Mouse (Mus musculus) liver, postnatal 0 days (tissue): ENCODE data around the gene Pde3a. TPM values are rescaled to one million over a fixed set of nuclear protein-coding genes. Genes with fewer than 3 reads are reported as not detected.

Source experiments
- ATAC-seq: fragments of 200-750 bp; cut with Nextera tagmentation; 2 replicates; pipeline ENCODE4 v1.8.0; 2017; ENCODE audit warnings: mild to moderate bottlenecking, moderate library complexity
- DNase-seq: peaks from one replicate; pipeline ENCODE4 v3.0.0-alpha.2; 2016
- H3K27ac ChIP-seq: fragments of 300-500 bp; sonication (generic); 2 replicates; pipeline ENCODE4 v1.5.1; 2014; ENCODE audit warnings: antibody characterized with exemption, moderate library complexity, mild to moderate bottlenecking, low read depth
- H3K27me3 ChIP-seq: fragments of 300-500 bp; sonication (generic); 2 replicates; pipeline ENCODE4 v1.6.1; 2014; ENCODE audit warnings: low read length, control low read depth, mixed read lengths; ENCODE audit not compliant: insufficient read depth
- H3K36me3 ChIP-seq: fragments of 300-500 bp; sonication (generic); replicated peaks from 2 replicates; pipeline ENCODE4 v1.6.1; 2014; ENCODE audit warnings: mild to moderate bottlenecking, control low read depth, low read length, moderate library complexity, mixed read lengths; ENCODE audit not compliant: insufficient read depth
- H3K4me1 ChIP-seq: fragments of 300-500 bp; sonication (generic); 2 replicates; pipeline ENCODE4 v1.6.1; 2014; ENCODE audit warnings: antibody characterized with exemption, mild to moderate bottlenecking, control low read depth; ENCODE audit not compliant: insufficient read depth
- H3K4me2 ChIP-seq: fragments of 300-500 bp; sonication (generic); 2 replicates; pipeline ENCODE4 v1.6.1; 2014; ENCODE audit warnings: low read depth, mild to moderate bottlenecking, low read length, moderate library complexity, mixed read lengths
- H3K4me3 ChIP-seq: fragments of 300-500 bp; sonication (generic); 2 replicates; pipeline ENCODE4 v1.5.1; 2014; ENCODE audit warnings: low read depth, low read length
- H3K9ac ChIP-seq: fragments of 300-500 bp; sonication (generic); replicated peaks from 2 replicates; pipeline ENCODE4 v1.6.1; 2014; ENCODE audit warnings: mild to moderate bottlenecking, moderate library complexity
- H3K9me3 ChIP-seq: fragments of 300-500 bp; sonication (generic); 2 replicates; pipeline ENCODE4 v1.6.1; 2016; ENCODE audit warnings: mild to moderate bottlenecking, control low read depth, low read length, mixed read lengths
- CTCF ChIP-seq: sonication (generic); IDR thresholded peaks from 2 replicates; pipeline ENCODE4 v1.5.1; 2016; ENCODE audit warnings: antibody characterized with exemption, low read depth
- EP300 ChIP-seq: IDR thresholded peaks from 2 replicates; pipeline ENCODE4 v1.6.1; 2016; ENCODE audit warnings: antibody characterized with exemption, low read depth, mild to moderate bottlenecking
- WGBS: fragments of 180-500 bp; shearing (Covaris S2); extraction: QIAGEN DNeasy Blood & Tissue Kit; methylation state at CpG from one replicate; pipeline ENCODE4 v1.1.7; 2014; ENCODE audit not compliant: insufficient replicate concordance; 5-methylcytosine and 5-hydroxymethylcytosine counted together
- polyA plus RNA-seq: library from polyadenylated mRNA; unstranded; fragments of >200 nt; fragmentation: Nextera tagmentation; extraction: Ambion mirVana; gene quantifications from 2 replicates; pipeline ENCODE4 v1.2.1, GENCODE M21; 2015

Pde3a gene
- polyA plus RNA-seq, 1 experiment from 2014 or later, result 1.3 TPM

- DNase-seq (no peak), ATAC-seq (no peak)
- Histone ChIP-seq H3K9me3 (no peaks in the 10 kb centered on the region), H3K4me3 (no peak overlapping the region), H3K9ac (no peak overlapping the region), H3K4me1 (no peaks in the 10 kb centered on the region), H3K4me2 (no peak overlapping the region), H3K27me3 (no peaks in the 10 kb centered on the region), H3K36me3 (no peaks in the 10 kb centered on the region), H3K27ac (no peak overlapping the region)
- no peak for TF ChIP-seq EP300
- TF ChIP-seq CTCF, result no peak
- 83% methylated on average over 5 of the region's 5 CpGs for WGBS
Measured at GRCm38 (mm10) chr6:141367037-141367436, 118.0 kb downstream of the Pde3a start.

GRCm38 (mm10) chr6:141372697-141373096, 123.6 kb downstream of the Pde3a start:
- H3K27ac ChIP-seq, result no peak overlapping the region
- no peak for ATAC-seq
- TF ChIP-seq CTCF (peak; percentile 27), EP300 (no peak)
- H3K4me2 ChIP-seq, result no peak overlapping the region
- H3K4me3 ChIP-seq, result no peak overlapping the region
- H3K36me3 ChIP-seq, result no peaks in the 10 kb centered on the region
- H3K4me1 ChIP-seq, result no peaks in the 10 kb centered on the region
- no peak overlapping the region for H3K9ac ChIP-seq
- WGBS, result 54% methylated on average over 2 of the region's 2 CpGs
- H3K9me3 ChIP-seq, result no peaks in the 10 kb centered on the region
- H3K27me3 ChIP-seq, result no peaks in the 10 kb centered on the region
- DNase-seq, result no peak

- no peaks in the 10 kb centered on the region for H3K36me3 ChIP-seq
- no peaks in the 10 kb centered on the region for H3K4me1 ChIP-seq
- DNase-seq (no peak), ATAC-seq (no peak)
- H3K4me3 ChIP-seq, result no peak overlapping the region
- no peaks in the 10 kb centered on the region for H3K9me3 ChIP-seq
- H3K9ac ChIP-seq, result no peak overlapping the region
- 40% methylated on average over 2 of the region's 2 CpGs for WGBS
- no peak overlapping the region for H3K27ac ChIP-seq
- no peak for TF ChIP-seq CTCF
- no peak for TF ChIP-seq EP300
- H3K4me2 ChIP-seq, result no peak overlapping the region
- H3K27me3 ChIP-seq, result no peaks in the 10 kb centered on the region
Measured at GRCm38 (mm10) chr6:141374469-141375057, 125.5 kb downstream of the Pde3a start.

GRCm38 (mm10) chr6:141375155-141375554, 126.1 kb downstream of the Pde3a start:
- no peak for TF ChIP-seq EP300
- TF ChIP-seq CTCF, result peak; percentile 31; the same call in 1 of the 2 replicates
- no peak overlapping the region for H3K9ac ChIP-seq

GRCm38 (mm10) chr6:141380927-141381326, 131.9 kb downstream of the Pde3a start:
- no peak overlapping the region for H3K4me2 ChIP-seq
- no peaks in the 10 kb centered on the region for H3K27me3 ChIP-seq
- no peak for DNase-seq
- H3K9ac ChIP-seq, result no peak overlapping the region
- no peak for ATAC-seq
- no peak overlapping the region for H3K27ac ChIP-seq
- WGBS, result 59% methylated on average over 12 of the region's 12 CpGs
- H3K36me3 ChIP-seq, result no peaks in the 10 kb centered on the region
- H3K9me3 ChIP-seq, result no peaks in the 10 kb centered on the region
- H3K4me1 ChIP-seq, result 0 out of 2 replicates have a peak, but pooled peaks cover 6% of the 10 kb centered on the region
- TF ChIP-seq EP300 (no peak), CTCF (no peak)
- H3K4me3 ChIP-seq, result no peak overlapping the region

More at GRCm38 (mm10) chr6:141375155-141375554, 126.1 kb downstream of the Pde3a start:
- no peaks in the 10 kb centered on the region for H3K4me1 ChIP-seq
- DNase-seq (no peak), ATAC-seq (no peak)
- H3K27me3 ChIP-seq, result no peaks in the 10 kb centered on the region
- H3K9me3 ChIP-seq, result no peaks in the 10 kb centered on the region
- H3K36me3 ChIP-seq, result no peaks in the 10 kb centered on the region
- no peak overlapping the region for H3K4me3 ChIP-seq
- WGBS, result 60% methylated on average over 4 of the region's 4 CpGs
- H3K4me2 ChIP-seq, result no peak overlapping the region
- no peak overlapping the region for H3K27ac ChIP-seq

- Histone ChIP-seq H3K9ac (no peak overlapping the region), H3K4me3 (no peak overlapping the region), H3K36me3 (no peaks in the 10 kb centered on the region), H3K9me3 (no peaks in the 10 kb centered on the region), H3K27me3 (no peaks in the 10 kb centered on the region), H3K27ac (no peak overlapping the region), H3K4me1 (0 out of 2 replicates have a peak, but pooled peaks cover 6% of the 10 kb centered on the region), H3K4me2 (0 out of 2 replicates have a peak overlapping the region, but pooled peaks have one; percentile 2)
- ATAC-seq (peak; percentile 87), DNase-seq (peak; percentile 20)
- 52% methylated on average over 8 of the region's 8 CpGs for WGBS
- TF ChIP-seq CTCF (no peak), EP300 (no peak)
Measured at GRCm38 (mm10) chr6:141381473-141381872, 132.4 kb downstream of the Pde3a start.
